Mouse (Mus musculus) C2C12 (cell line): ENCODE measurements at regions not wholly inside any gene's neighbourhood (a gene's known extent, or its start where the extent isn't known, plus 50 kb on each side); places are given as distances from the start of the nearest gene placed in this dataset.

Experiments used
- CEBPB ChIP-seq: IDR thresholded peaks from one replicate; pipeline ENCODE4 v1.6.1; 2011; ENCODE audit warnings: low read depth, mild to moderate bottlenecking, control low read depth, moderate library complexity
- CTCF ChIP-seq: IDR thresholded peaks from one replicate; pipeline ENCODE4 v1.5.1; 2011; ENCODE audit not compliant: control insufficient read depth, insufficient read depth, insufficient read length
- FOSL1 ChIP-seq: IDR thresholded peaks from one replicate; pipeline ENCODE4 v1.8.0; 2011; ENCODE audit warnings: mild to moderate bottlenecking, low read length; ENCODE audit not compliant: poor library complexity, insufficient read depth, severe bottlenecking
- MAX ChIP-seq: IDR thresholded peaks from one replicate; pipeline ENCODE4 v1.6.1; 2011; ENCODE audit warnings: mild to moderate bottlenecking, control low read depth
- MYOG ChIP-seq: IDR thresholded peaks from one replicate; pipeline ENCODE4 v1.6.1; 2011; ENCODE audit not compliant: control insufficient read depth, insufficient read length; ENCODE audit errors: extremely low read depth
- USF1 ChIP-seq: IDR thresholded peaks from one replicate; pipeline ENCODE4 v1.6.1; 2011; ENCODE audit warnings: low read depth, mild to moderate bottlenecking, control low read depth, moderate library complexity

DNA sequence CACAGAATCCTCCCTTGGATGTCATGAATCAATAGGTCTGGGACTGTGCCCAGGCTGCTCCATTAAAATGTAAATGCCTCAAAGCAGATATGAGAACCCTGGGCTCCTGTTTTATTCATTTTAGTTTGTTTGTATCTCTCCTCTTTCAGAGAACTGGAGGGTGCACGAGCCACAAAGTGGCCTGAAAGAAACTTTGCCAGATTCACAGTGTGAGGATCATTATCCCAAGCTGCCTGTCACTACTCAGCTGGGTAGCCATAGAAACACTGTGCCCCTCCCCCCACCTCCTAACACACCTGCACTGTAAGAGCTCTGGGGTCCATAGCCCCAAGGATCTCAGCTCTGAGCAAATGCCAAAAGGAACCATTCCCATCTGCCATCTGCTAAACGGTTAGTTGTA lies 423.9 kb upstream of the 5930422O12Rik start:
- TF ChIP-seq CTCF (no peak), MAX (no peak), CEBPB (no peak), FOSL1 (no peak), USF1 (no peak), MYOG (no peak)
